Mouse (Mus musculus): ENCODE measurements at regions not wholly inside any gene's neighbourhood (a gene's known extent, or its start where the extent isn't known, plus 50 kb on each side); places are given as distances from the start of the nearest gene placed in this dataset.

- no peak for DNase-seq (ENCODE audit: low spot score in 2 of 2)
These were observed 576.7 kb downstream of the Ttll7 start for GRCm38 (mm10) chr3:147428837-147429236.

GRCm38 (mm10) chr3:147442925-147443690 lies 590.9 kb downstream of the Ttll7 start:
- DNase-seq (ENCODE audit: low spot score in 2 of 2): no peak

DNA sequence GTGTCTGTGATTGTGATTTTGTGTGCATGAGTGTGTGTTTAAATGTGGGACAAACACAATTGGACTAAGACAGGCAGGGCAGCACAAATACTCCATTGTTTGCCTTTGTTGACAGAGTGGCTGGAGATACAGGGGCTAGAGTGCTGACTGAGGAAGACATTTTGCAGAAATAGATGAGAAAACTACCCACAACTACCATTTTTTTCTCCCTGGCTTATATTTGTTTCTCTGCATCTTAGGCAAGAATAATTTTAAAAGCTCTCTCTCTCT lies 591.5 kb downstream of the Ttll7 start:
- no peak for DNase-seq (ENCODE audit: low spot score in 2 of 2)

GRCm38 (mm10) chr3:147444005-147444763 lies 592.0 kb downstream of the Ttll7 start:
- no peak for DNase-seq (ENCODE audit: low spot score in 2 of 2)

DNA sequence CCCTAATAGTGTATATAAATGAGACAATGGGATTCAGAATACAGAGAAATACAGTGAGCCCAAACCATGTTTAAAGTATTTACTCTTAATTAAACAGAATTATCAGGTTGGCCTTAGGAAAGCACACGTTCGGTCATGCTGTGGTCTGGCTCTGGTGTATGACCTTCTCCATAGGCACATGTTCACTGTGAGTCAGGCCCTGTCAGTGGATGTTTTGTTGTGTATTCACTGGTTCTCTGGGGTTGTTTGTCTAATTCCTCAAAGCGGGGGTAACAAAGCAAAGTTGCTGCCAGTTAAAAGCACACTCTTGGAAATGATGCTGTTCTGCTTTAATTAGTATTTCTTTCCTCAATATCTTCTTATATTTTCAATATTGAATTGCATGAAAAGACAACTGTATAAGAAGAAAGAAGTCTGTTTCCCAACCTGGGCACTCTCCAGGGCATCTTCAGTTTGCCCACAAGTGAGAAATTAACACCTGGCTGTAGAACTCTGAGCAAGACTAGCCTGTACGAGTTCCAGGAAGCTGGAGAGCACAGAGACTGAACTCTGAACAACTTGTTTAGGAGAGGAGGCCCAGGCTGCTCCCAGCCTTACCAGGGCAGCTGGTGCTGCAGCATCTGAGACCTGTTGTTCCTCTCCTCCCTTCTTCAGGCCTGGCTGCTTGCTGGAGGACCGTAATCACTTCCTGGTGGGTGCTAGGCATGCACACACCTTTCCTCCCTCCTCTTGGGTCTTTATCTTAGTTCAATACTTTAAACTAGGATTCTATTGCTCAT lies 593.1 kb downstream of the Ttll7 start:
- no peak for DNase-seq (ENCODE audit: low spot score in 2 of 2)

DNA sequence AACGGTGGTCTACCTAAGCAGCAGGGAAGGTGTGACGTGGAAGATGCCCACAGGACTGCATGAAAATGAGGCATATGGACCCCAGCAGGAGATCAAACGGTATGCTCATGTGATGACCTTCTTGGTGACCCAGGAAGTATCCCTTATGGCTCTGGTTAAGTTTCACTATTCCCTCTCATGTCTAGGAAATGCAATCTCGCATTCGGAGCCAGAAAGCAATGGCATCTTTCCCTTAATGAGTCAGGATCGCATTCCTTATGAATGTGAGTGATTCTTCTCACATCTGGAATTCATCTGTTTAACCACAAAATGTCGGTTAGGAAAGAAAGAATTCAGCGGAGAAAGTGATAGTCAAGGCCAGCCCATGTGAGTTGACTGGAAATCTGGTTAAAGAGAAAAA lies 593.7 kb downstream of the Ttll7 start:
- no peak for DNase-seq (ENCODE audit: low spot score in 2 of 2)

DNA sequence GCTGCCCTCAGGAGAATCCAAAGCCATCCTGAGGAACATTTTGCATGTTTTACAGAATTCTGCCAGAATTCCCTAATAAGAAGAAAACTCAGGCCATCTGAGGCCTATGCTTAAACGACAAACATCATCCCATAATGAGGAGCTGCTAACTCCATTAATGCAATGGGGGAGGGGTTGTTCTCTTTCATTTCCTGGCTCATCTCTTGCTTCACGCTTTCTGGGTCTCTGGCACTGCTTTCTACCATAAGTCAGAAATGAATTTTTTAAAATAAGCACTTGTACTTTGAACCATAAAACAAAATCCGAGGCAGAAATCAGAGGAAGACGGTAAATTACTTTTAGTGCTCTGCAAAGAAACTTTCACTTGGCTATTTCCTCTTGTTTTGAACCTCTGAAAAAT lies 600.0 kb downstream of the Ttll7 start:
- no peak for DNase-seq (ENCODE audit: low spot score in 2 of 2)

DNA sequence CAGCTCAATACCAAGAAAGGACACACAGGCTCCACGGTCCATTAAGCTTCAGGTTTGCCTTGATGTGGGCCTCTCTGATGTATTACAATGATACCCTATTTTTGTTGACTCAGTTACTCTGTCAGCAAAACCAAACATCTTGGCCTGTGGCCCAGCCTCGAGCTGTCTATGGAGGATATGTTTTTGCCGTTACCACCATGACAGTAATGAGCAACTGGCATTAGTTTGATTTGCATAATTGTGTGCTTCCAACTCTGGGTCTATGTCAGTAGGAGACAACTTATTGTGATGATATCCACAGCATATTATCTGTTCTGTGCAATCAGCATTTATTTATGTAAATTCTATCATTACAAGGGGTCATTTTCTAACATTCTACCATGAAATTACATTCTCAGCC lies 603.2 kb downstream of the Ttll7 start:
- no peak for DNase-seq (ENCODE audit: low spot score in 2 of 2)

DNA sequence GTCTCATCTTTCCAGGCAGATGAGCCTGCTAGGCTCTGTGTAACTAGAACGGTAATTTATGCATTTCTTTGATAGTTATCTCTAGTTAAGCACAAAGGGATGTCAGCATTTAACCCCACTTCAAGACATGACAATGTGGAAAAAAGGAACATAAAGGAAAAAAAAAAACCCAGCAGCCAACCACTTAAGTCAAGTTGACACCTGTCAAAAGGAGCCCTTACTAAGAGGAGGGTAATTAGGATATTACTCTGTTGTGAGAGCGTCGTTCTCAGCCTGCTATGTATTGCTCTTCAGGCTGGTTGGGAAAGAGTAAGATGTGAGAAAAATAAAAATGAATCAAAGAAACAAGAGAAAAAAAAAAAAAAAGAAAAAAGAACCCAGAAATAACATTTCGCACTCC lies 604.1 kb downstream of the Ttll7 start:
- DNase-seq (ENCODE audit: low spot score in 2 of 2): no peak

DNA sequence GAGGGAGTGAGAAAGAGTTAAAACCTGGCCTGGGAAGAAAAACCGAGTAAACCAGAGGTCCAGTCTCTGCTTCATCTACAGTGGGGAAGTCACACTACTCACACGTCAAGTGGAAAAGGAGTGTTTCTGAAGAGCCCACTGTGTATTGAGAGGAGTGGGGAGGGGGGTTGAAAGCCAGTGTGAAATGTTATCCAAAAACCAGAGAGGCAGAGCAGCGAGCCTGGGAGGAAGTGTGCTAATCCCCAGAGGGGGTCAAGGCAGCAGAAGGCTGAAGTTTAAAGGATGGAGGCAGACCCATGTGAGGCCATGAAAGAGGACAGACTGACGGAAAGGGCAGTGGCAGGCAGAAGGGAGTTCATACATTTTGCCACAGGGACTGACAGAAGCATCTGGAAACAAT lies 605.9 kb downstream of the Ttll7 start:
- no peak for DNase-seq (ENCODE audit: low spot score in 2 of 2)

DNA sequence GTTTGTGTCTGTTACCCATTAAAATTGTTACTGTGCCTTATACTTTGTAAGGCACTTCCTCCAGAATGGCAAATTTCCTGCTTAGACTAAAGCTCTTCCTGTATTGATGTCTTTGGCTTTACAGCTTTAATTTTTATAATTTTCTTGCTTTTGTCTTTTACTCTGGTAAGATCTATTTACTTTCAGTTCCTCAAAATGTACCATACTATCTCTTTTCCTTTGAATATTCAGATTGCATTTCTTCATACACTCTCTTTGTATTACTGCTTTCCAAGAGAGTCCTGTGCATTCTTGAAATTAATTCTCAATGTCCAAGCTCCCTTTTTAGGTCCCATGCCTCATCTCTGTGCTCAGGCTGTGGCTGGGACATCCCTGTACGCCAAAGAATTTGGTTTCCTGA lies 627.7 kb downstream of the Ttll7 start:
- DNase-seq (ENCODE audit: low spot score in 2 of 2): no peak

Measured in layer of hippocampus, postnatal 14 days (tissue).